Mouse (Mus musculus) gastrocnemius, postnatal 10 days (tissue): ENCODE measurements around the gene Prrg2. TPM values are rescaled to one million over a fixed set of nuclear protein-coding genes. Genes with fewer than 3 reads are reported as not detected.
"Not testable (repeated sequence)": the region's sequence is repeated elsewhere in the genome, so short reads cannot be mapped to it uniquely, and the experiment has no call there.

Experiments
- DNase-seq: peaks from one replicate; pipeline ENCODE4 v3.0.0; 2021; ENCODE audit warnings: mixed read lengths
- long read RNA-seq, 2 experiments: library from polyadenylated mRNA; stranded (forward); transcript quantifications; one replicate each; pipeline ENCODE4 v2.0.0; 2021
- total RNA-seq, 2 experiments: library from RNA; stranded (reverse); gene quantifications; 2 replicates each; pipeline ENCODE4 v1.2.3; 2021

The Prrg2 gene
- 10 to 100 TPM in 1 of 2 experiments, 1 to 10 TPM in 1; 8.5 to 10.7 TPM for total RNA-seq
- long read RNA-seq, experiment 1, partial matches to known transcripts = 0 of 4 reads
- long read RNA-seq, experiment 1, other reads (novel, unspliced or antisense) = 3 of 4 reads
- long read RNA-seq, experiment 2, partial matches to known transcripts = 1 of 8 reads
- long read RNA-seq, experiment 2, other reads (novel, unspliced or antisense) = 2 of 8 reads

GRCm38 (mm10) chr7:45062239-45062835 is at the start of gene Prrg2, which contains the start of gene Nosip:
TSS of gene Prrg2 (minus strand) at chr7:45062677.
TSS of gene Nosip (plus strand) at chr7:45062429.
- DNase-seq = peak; percentile 85

GRCm38 (mm10) chr7:45111940-45112339 is 49.5 kb upstream of the Prrg2 start:
- no peak for DNase-seq

GRCm38 (mm10) chr7:45110089-45110488 is 47.6 kb upstream of the Prrg2 start:
- DNase-seq = not testable (repeated sequence)

- no peak for DNase-seq
These were observed 44.7 kb upstream of the Prrg2 start for GRCm38 (mm10) chr7:45107052-45107645.

GRCm38 (mm10) chr7:45106441-45106840 is 44.0 kb upstream of the Prrg2 start:
- DNase-seq = no peak

GRCm38 (mm10) chr7:45105491-45105890 is 43.0 kb upstream of the Prrg2 start:
- DNase-seq = no peak

GRCm38 (mm10) chr7:45104941-45105340 is 42.5 kb upstream of the Prrg2 start:
- DNase-seq = no peak

GRCm38 (mm10) chr7:45103652-45104180 is 41.2 kb upstream of the Prrg2 start, which contains the start of gene Fcgrt:
TSS of gene Fcgrt (minus strand) at chr7:45103851.
- peak; percentile 89 for DNase-seq

GRCm38 (mm10) chr7:45102940-45103585 is 40.6 kb upstream of the Prrg2 start:
- DNase-seq = no peak

- no peak for DNase-seq
These were observed 40.0 kb upstream of the Prrg2 start for GRCm38 (mm10) chr7:45102441-45102840.

- no peak for DNase-seq
These were observed 37.6 kb upstream of the Prrg2 start for GRCm38 (mm10) chr7:45100046-45100445.

GRCm38 (mm10) chr7:45098541-45099240 is 36.2 kb upstream of the Prrg2 start:
- DNase-seq = no peak

GRCm38 (mm10) chr7:45097479-45097878 is 35.0 kb upstream of the Prrg2 start:
- DNase-seq = no peak

GRCm38 (mm10) chr7:45095965-45096364 is 33.5 kb upstream of the Prrg2 start:
- not testable (repeated sequence) for DNase-seq

GRCm38 (mm10) chr7:45095367-45095766 is 32.9 kb upstream of the Prrg2 start:
- no peak for DNase-seq

GRCm38 (mm10) chr7:45094121-45094520 is 31.6 kb upstream of the Prrg2 start:
- no peak for DNase-seq

- DNase-seq = no peak
These were observed 31.0 kb upstream of the Prrg2 start for GRCm38 (mm10) chr7:45093516-45093905.

- DNase-seq = no peak
These were observed 30.5 kb upstream of the Prrg2 start for GRCm38 (mm10) chr7:45092828-45093515.

GRCm38 (mm10) chr7:45092048-45092447 is 29.6 kb upstream of the Prrg2 start, which contains the start of gene Rcn3:
TSS of gene Rcn3 (minus strand) at chr7:45092221.
- peak; percentile 91 for DNase-seq

GRCm38 (mm10) chr7:45091001-45091990 is 28.8 kb upstream of the Prrg2 start:
- peak; percentile 46 for DNase-seq
